Mouse (Mus musculus) lung, postnatal 0 days (tissue): ENCODE measurements at regions not wholly inside any gene's neighbourhood (a gene's known extent, or its start where the extent isn't known, plus 50 kb on each side); places are given as distances from the start of the nearest gene placed in this dataset.

Experiments
- CTCF ChIP-seq: IDR thresholded peaks from 2 replicates; pipeline ENCODE4 v1.5.1; 2016; ENCODE audit warnings: antibody characterized with exemption, mild to moderate bottlenecking
- EP300 ChIP-seq: IDR thresholded peaks from 2 replicates; pipeline ENCODE4 v1.6.1; 2016; ENCODE audit warnings: antibody characterized with exemption, mild to moderate bottlenecking, control low read depth

DNA sequence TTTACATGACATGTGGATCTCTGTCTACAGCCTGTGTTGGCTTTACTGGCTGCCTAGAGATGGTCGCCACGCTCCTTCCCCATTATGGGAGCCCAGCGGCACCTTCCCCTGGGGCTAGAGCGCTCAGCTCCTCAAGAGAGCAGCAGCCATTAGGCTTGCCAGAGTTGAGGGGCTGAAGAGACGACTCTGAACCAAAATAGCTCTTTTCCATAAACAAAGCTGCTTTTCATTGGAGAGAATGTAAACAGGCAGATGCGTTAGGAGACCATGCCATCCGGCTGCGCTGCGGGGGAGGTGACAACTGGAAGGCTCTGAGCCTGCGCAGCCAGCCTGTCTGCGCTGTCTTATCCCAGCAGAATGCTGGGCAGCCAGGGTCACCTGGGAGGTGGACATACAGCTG is 55.1 kb upstream of the Myl10 start:
- TF ChIP-seq CTCF = no peak
- 0 out of 2 replicates have a peak, but pooled peaks have one; percentile 20 for TF ChIP-seq EP300
